Mouse (Mus musculus): ENCODE results near the gene B4galt2. TPM values are rescaled to one million over a fixed set of nuclear protein-coding genes. Genes with fewer than 3 reads are reported as not detected.

The B4galt2 gene
- polyA plus RNA-seq (2014; fragmentation: Nextera tagmentation; extraction: Ambion mirVana): 68.7 and 73.6 TPM in 2 replicates

DNA sequence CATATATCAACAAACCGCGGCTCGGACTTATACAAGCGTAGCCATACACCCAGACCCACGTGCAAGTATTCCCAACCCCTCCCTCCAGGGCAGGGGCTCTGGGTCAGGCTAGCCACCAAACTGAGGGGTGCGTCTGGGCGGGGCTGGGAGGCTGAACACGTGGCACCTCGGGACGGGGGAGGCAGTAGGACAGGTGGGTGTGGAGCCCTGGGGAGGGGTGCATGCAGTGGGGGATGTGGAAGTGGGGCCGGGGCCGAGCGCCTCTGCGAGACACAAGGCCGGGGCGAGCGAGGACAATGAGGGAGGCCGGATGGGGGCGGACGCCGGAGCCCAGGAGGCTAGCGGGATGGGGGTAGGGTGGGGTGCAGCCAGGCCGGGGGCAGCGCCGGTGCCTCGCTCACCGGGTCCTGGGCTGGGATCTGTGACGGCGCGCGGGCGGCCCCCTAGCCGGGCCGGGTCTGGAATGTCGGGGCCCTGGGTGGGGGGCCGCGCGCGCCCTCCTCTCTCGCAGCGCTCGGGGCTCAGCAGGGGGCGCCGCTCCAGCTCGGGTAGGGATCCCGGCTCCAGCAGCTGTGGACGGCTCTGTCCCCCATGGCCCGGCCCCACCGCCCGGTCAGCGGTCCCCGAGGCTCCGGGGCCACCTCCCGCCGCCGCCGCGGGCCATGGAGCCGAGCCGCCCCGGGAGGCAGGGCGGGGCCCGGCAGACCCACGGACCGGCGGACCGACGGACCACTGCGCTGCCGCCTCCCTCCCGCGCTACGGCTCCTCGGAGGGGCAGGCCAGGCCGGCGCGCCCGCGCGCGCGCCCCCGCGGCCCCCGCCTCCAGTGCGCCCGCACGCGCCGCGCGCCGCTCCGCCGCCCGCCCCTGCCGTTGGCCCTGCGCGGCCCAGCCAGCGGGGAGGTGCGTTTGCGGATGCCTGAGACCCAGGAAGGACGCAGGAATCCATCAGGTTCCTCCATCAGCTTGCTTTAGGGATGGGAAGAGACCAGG is at the start of gene B4galt2:
Gene B4galt2 (minus strand): TSS at position 787 of the 991 bp plus-strand sequence.
- Histone ChIP-seq H3K4me3 (ENCODE audit: low read depth, low read length) (peak within 1 kb of the TSS; percentile 78), H3K27me3 (ENCODE audit: control insufficient read depth, insufficient read depth, low read length) (no peaks in the 10 kb centered on the region), H3K9ac (replicated peaks; ENCODE audit: low read depth, low read length) (peak within 1 kb of the TSS; percentile 93), H3K4me1 (ENCODE audit: control insufficient read depth, insufficient read depth, low read length) (peaks cover 30% of the 10 kb centered on the region), H3K4me2 (ENCODE audit: low read depth, low read length) (peak within 1 kb of the TSS; percentile 82), H3K36me3 (ENCODE audit: control insufficient read depth, insufficient read depth, low read length) (peaks cover 18% of the 10 kb centered on the region), H3K27ac (ENCODE audit: low read depth, low read length) (peak within 1 kb of the TSS; percentile 74), H3K9me3 (ENCODE audit: control insufficient read depth, low read length) (no peaks in the 10 kb centered on the region)
- peak; percentile 54 for ATAC-seq (ENCODE audit: low read depth)
- 0% methylated on average over 55 of the region's 103 CpGs for WGBS

DNA sequence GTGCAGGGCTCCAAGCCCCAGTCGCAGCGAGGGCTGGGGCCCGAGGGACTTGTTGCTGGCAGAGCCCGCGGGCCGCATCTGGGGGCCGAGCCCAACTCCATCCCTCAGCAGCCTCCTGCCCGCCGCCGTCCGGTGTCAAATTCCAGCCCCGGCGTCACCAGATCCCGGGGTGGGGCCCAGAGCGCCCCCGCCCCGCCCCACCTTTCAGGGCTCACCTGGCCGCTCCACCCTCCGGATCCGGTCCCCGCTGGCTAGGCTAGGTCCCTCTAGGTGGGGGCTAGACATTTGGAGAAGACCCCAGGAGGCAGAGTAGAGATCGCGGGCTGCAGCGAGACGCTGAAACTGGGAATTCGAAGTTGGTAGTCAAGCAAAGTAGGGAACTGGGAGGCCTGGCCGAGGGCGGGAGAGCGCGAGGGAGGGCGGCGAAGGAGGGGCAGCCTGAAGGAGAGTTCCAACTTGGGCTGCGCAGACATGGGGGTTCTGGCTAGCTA is 46.1 kb upstream of the B4galt2 start, which contains the start of gene Artn:
Gene Artn (minus strand): TSS at position 373 of the 491 bp plus-strand sequence.
- peaks cover 18% of the 10 kb centered on the region for H3K4me1 ChIP-seq (ENCODE audit: control insufficient read depth, insufficient read depth, low read length)
- H3K27me3 ChIP-seq (ENCODE audit: control insufficient read depth, insufficient read depth, low read length): peaks cover 19% of the 10 kb centered on the region
- H3K9ac ChIP-seq (replicated peaks; ENCODE audit: low read depth, low read length): 0 out of 2 replicates have a peak within 1 kb of the TSS, but pooled peaks have one; percentile 34
- WGBS: under 1% methylated on average over 33 of the region's 33 CpGs
- H3K27ac ChIP-seq (ENCODE audit: low read depth, low read length): no peak within 1 kb of the TSS
- H3K9me3 ChIP-seq (ENCODE audit: control insufficient read depth, low read length): no peaks in the 10 kb centered on the region
- H3K36me3 ChIP-seq (ENCODE audit: control insufficient read depth, insufficient read depth, low read length): peaks cover 5% of the 10 kb centered on the region; the same call in 1 of the 2 replicates
- H3K4me3 ChIP-seq (ENCODE audit: low read depth, low read length): peak within 1 kb of the TSS; percentile 10; the same call in 1 of the 2 replicates
- ATAC-seq (ENCODE audit: low read depth): no peak
- H3K4me2 ChIP-seq (ENCODE audit: low read depth, low read length): peak within 1 kb of the TSS; percentile 39

GRCm38 (mm10) chr4:117928699-117929241 is 45.5 kb upstream of the B4galt2 start:
- peak; percentile 18; the same call in 1 of the 2 replicates for ATAC-seq (ENCODE audit: low read depth)
- H3K27me3 ChIP-seq (ENCODE audit: control insufficient read depth, insufficient read depth, low read length): peaks cover 19% of the 10 kb centered on the region
- 6% methylated on average over 13 of the region's 13 CpGs for WGBS
- H3K4me2 ChIP-seq (ENCODE audit: low read depth, low read length): peak overlapping the region; percentile 39; the same call in 1 of the 2 replicates
- 0 out of 2 replicates have a peak overlapping the region, but pooled peaks have one; percentile 34 for H3K9ac ChIP-seq (replicated peaks; ENCODE audit: low read depth, low read length)
- peak overlapping the region; percentile 10; the same call in 1 of the 2 replicates for H3K4me3 ChIP-seq (ENCODE audit: low read depth, low read length)
- H3K27ac ChIP-seq (ENCODE audit: low read depth, low read length): no peak overlapping the region
- peaks cover 5% of the 10 kb centered on the region; the same call in 1 of the 2 replicates for H3K36me3 ChIP-seq (ENCODE audit: control insufficient read depth, insufficient read depth, low read length)
- no peaks in the 10 kb centered on the region for H3K9me3 ChIP-seq (ENCODE audit: control insufficient read depth, low read length)
- peaks cover 18% of the 10 kb centered on the region for H3K4me1 ChIP-seq (ENCODE audit: control insufficient read depth, insufficient read depth, low read length)

DNA sequence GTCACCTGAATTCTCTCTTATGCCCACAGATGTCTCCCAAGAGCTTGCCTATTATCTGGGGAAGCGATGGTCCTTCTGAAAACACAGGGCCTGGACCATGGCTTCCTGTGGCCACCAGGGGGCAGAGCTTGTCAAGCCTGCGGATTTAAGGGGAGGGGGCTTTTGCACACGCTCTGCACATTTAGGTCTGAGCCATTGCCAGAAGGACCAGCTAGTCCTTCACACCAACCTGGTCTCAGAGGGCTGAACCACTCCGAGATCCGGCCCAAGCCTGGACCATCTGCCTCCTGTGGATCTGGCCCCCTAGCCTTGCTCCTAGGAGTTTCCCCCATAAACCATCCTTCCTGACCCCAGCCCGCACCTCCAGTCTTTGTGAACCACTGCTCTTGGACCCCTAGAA is 44.9 kb upstream of the B4galt2 start:
- no peak overlapping the region for H3K27ac ChIP-seq (ENCODE audit: low read depth, low read length)
- WGBS: 13% methylated on average over 6 of the region's 6 CpGs
- no peaks in the 10 kb centered on the region for H3K9me3 ChIP-seq (ENCODE audit: control insufficient read depth, low read length)
- peaks cover 19% of the 10 kb centered on the region for H3K27me3 ChIP-seq (ENCODE audit: control insufficient read depth, insufficient read depth, low read length)
- H3K36me3 ChIP-seq (ENCODE audit: control insufficient read depth, insufficient read depth, low read length): peaks cover 5% of the 10 kb centered on the region; the same call in 1 of the 2 replicates
- peaks cover 18% of the 10 kb centered on the region for H3K4me1 ChIP-seq (ENCODE audit: control insufficient read depth, insufficient read depth, low read length)
- H3K4me3 ChIP-seq (ENCODE audit: low read depth, low read length): no peak overlapping the region
- H3K4me2 ChIP-seq (ENCODE audit: low read depth, low read length): no peak overlapping the region
- 0 out of 2 replicates have a peak, but pooled peaks have one; percentile 29 for ATAC-seq (ENCODE audit: low read depth)
- no peak overlapping the region for H3K9ac ChIP-seq (replicated peaks; ENCODE audit: low read depth, low read length)

GRCm38 (mm10) chr4:117926545-117927482 is 43.5 kb upstream of the B4galt2 start:
- Histone ChIP-seq H3K4me3 (ENCODE audit: low read depth, low read length) (peak overlapping the region; percentile 43), H3K9ac (replicated peaks; ENCODE audit: low read depth, low read length) (peak overlapping the region; percentile 54), H3K27ac (ENCODE audit: low read depth, low read length) (peak overlapping the region; percentile 29; the same call in 1 of the 2 replicates), H3K27me3 (ENCODE audit: control insufficient read depth, insufficient read depth, low read length) (peaks cover 19% of the 10 kb centered on the region), H3K4me2 (ENCODE audit: low read depth, low read length) (peak overlapping the region; percentile 91), H3K4me1 (ENCODE audit: control insufficient read depth, insufficient read depth, low read length) (peaks cover 18% of the 10 kb centered on the region), H3K9me3 (ENCODE audit: control insufficient read depth, low read length) (no peaks in the 10 kb centered on the region), H3K36me3 (ENCODE audit: control insufficient read depth, insufficient read depth, low read length) (no peaks in the 10 kb centered on the region)
- WGBS: 2% methylated on average over 57 of the region's 71 CpGs
- ATAC-seq (ENCODE audit: low read depth): peak; percentile 84

GRCm38 (mm10) chr4:117924916-117925315 is 41.6 kb upstream of the B4galt2 start:
- ATAC-seq (ENCODE audit: low read depth): no peak
- no peak overlapping the region for H3K9ac ChIP-seq (replicated peaks; ENCODE audit: low read depth, low read length)
- WGBS: 74% methylated on average over 5 of the region's 6 CpGs
- no peaks in the 10 kb centered on the region for H3K36me3 ChIP-seq (ENCODE audit: control insufficient read depth, insufficient read depth, low read length)
- peaks cover 16% of the 10 kb centered on the region for H3K27me3 ChIP-seq (ENCODE audit: control insufficient read depth, insufficient read depth, low read length)
- no peak overlapping the region for H3K4me3 ChIP-seq (ENCODE audit: low read depth, low read length)
- no peak overlapping the region for H3K27ac ChIP-seq (ENCODE audit: low read depth, low read length)
- no peak overlapping the region for H3K4me2 ChIP-seq (ENCODE audit: low read depth, low read length)
- peaks cover 18% of the 10 kb centered on the region for H3K4me1 ChIP-seq (ENCODE audit: control insufficient read depth, insufficient read depth, low read length)
- no peaks in the 10 kb centered on the region for H3K9me3 ChIP-seq (ENCODE audit: control insufficient read depth, low read length)

GRCm38 (mm10) chr4:117923450-117923849 is 40.2 kb upstream of the B4galt2 start:
- H3K4me3 ChIP-seq (ENCODE audit: low read depth, low read length): no peak overlapping the region
- H3K4me1 ChIP-seq (ENCODE audit: control insufficient read depth, insufficient read depth, low read length): peaks cover 6% of the 10 kb centered on the region; the same call in 1 of the 2 replicates
- H3K27me3 ChIP-seq (ENCODE audit: control insufficient read depth, insufficient read depth, low read length): peaks cover 7% of the 10 kb centered on the region
- ATAC-seq (ENCODE audit: low read depth): no peak
- H3K9ac ChIP-seq (replicated peaks; ENCODE audit: low read depth, low read length): no peak overlapping the region
- H3K9me3 ChIP-seq (ENCODE audit: control insufficient read depth, low read length): no peaks in the 10 kb centered on the region
- 57% methylated on average over 2 of the region's 2 CpGs for WGBS
- no peak overlapping the region for H3K27ac ChIP-seq (ENCODE audit: low read depth, low read length)
- H3K4me2 ChIP-seq (ENCODE audit: low read depth, low read length): no peak overlapping the region
- no peaks in the 10 kb centered on the region for H3K36me3 ChIP-seq (ENCODE audit: control insufficient read depth, insufficient read depth, low read length)

DNA sequence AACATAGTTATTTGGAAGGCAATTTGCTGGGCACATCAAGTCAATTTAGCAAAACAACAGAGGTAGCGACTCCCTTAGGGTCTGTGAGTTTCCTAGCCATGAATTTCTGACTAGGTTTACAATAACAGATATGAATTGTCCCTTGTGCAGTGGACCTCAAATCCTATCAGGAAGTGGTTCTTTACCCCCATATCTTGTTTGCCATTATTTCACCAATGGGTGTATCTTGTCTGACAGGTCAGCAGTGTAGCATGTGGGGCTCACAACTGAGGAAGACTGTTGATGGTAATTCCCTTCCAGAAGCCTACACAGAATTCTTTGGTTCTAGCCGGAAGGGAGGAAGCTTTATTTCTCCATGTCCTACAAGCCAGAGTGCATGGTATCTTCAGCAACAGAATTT is 38.1 kb upstream of the B4galt2 start:
- Histone ChIP-seq H3K36me3 (ENCODE audit: control insufficient read depth, insufficient read depth, low read length) (no peaks in the 10 kb centered on the region), H3K4me1 (ENCODE audit: control insufficient read depth, insufficient read depth, low read length) (no peaks in the 10 kb centered on the region), H3K4me2 (ENCODE audit: low read depth, low read length) (no peak overlapping the region), H3K9ac (replicated peaks; ENCODE audit: low read depth, low read length) (no peak overlapping the region), H3K27me3 (ENCODE audit: control insufficient read depth, insufficient read depth, low read length) (peaks cover 7% of the 10 kb centered on the region; the same call in 1 of the 2 replicates), H3K9me3 (ENCODE audit: control insufficient read depth, low read length) (no peaks in the 10 kb centered on the region), H3K4me3 (ENCODE audit: low read depth, low read length) (no peak overlapping the region), H3K27ac (ENCODE audit: low read depth, low read length) (no peak overlapping the region)
- WGBS: 92% methylated on average over 2 of the region's 2 CpGs
- ATAC-seq (ENCODE audit: low read depth): no peak

All from neural tube, embryonic 14.5 days (tissue).